Mouse (Mus musculus): ENCODE data around the gene Smu1.
"Not testable (repeated sequence)": the region's sequence is repeated elsewhere in the genome, so short reads cannot be mapped to it uniquely, and the experiment has no call there.

Smu1 gene

DNA sequence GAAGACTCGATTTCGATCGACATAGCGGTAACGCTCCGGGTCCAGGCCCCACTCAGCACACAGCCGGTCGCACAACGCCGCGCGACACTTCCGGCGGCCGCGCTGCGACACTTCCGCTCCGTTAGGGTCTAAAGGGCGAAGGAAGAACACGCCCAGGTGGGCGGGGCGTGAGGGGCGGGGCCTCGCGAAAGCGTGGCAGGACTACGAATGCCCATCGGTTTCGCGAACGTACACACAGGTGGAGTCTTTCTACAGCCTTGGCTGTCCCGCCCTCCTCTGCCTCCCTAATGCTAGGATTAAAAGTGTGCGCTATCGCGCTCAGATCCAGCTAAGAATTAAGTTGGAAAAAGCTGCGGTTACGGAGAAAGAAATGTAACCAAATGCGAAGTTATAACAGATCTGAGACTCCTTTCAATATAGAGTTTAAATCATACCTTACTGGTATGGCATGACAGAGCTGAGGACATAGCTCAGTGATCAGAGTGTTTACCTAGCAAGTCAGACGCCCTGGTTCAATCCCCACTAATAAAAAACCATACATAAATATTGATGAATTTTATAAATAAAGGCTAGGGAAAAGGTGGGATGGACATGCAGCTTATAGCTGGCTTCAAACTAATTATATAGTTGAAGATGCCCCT, at the start of gene Smu1:
Gene Smu1, minus strand, starts transcription at position 144 of the 641 bp plus-strand sequence.
- DNase-seq (ENCODE audit: low read depth, low spot score): peak; percentile 97

DNA sequence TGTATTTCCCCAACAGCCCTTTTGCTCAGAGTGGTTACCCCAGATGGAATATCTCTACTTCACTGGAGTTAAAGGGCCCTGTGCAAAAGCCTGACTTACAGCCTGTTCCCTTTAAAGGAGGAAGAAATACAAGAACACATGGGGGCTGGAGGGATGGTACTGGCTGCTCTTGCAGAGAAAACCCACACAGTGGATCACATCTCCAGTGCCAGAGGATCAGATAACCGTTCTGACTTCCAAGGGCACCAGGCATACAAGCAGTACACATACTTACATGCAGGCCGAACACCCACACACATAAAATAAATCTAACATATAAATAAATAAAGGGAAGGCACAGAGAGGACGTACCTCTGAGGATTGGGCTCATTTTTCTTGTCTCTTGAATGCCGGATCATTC, 49.7 kb upstream of the Smu1 start:
- no peak for DNase-seq (ENCODE audit: low read depth, low spot score)

DNA sequence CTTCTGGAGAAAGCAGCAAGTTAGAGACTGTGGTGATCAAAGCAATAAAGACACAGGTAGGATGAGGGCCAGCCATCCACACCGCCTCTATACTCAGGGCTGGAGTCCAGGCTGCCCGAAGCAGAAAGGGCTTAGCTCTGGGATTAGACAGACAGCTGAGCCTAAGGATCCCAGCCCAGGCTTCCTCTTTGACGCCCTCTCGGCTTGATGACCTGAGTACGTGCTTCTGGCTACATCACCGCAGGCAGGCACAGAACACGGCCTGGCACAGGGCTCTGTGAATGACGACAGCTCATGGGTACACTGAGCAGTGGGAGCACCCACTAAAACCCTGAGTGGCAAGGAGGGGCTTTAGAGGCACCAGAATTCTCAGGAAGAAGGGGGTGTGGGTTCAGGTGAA, 47.7 kb upstream of the Smu1 start:
- DNase-seq (ENCODE audit: low read depth, low spot score): no peak

DNA sequence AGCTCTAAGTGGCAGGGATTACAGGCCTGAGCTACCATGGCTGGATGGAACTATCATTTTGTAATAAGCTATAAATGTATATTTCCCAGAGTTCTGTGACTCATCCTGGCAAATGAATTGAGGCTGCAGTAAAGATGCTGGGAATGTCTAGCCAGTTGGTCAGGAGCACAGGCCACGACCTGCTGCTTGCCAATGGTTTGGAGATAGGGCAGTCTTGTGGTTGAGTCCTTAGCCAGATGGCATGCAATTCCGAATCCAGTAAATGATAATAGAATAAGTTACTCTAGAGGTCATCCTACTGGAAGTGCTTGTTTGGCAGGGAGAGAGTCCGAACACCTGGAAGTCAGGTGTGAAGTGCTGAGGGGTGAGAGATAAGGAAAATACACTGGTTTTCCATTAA, 45.1 kb upstream of the Smu1 start:
- no peak for DNase-seq (ENCODE audit: low read depth, low spot score)

DNA sequence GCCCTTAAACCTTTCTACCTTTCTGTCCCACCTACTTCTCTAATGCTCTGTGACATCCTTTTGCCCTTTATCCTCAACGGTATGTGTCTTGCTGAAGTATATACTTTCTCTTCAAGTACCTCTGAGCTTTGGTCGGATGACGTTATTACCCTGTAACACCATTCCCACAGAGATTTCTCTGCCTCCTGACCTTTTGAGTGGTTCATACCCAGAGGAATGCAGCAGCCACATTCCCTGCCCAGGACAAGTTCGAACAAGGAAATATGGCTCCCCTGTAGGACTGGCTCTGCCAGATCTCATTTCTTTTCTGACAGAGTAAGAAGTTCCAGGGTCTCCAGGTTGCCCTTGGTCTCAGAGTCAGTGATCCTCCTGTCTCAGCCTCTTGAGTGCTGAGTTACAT, 44.2 kb upstream of the Smu1 start:
- no peak for DNase-seq (ENCODE audit: low read depth, low spot score)

DNA sequence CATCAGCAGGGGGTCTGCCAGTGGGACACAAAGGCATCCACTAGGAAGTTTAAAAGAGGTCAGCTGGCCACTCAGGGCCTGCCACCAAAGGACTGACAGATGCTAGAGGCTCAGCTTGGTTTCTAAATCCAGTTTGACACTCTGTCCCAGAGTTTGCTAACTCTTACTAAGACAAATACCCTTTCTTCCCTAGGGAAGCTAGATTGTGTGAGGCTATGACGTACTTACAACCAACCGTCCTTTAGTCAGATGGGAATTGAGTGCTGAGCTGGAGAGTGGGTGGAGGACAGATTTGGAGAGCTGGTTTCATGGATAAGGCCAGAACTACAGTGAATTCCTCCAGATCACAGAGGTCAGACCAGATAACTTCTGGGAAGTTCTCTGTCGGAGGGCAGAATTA, 43.1 kb upstream of the Smu1 start:
- DNase-seq (ENCODE audit: low read depth, low spot score): no peak

DNA sequence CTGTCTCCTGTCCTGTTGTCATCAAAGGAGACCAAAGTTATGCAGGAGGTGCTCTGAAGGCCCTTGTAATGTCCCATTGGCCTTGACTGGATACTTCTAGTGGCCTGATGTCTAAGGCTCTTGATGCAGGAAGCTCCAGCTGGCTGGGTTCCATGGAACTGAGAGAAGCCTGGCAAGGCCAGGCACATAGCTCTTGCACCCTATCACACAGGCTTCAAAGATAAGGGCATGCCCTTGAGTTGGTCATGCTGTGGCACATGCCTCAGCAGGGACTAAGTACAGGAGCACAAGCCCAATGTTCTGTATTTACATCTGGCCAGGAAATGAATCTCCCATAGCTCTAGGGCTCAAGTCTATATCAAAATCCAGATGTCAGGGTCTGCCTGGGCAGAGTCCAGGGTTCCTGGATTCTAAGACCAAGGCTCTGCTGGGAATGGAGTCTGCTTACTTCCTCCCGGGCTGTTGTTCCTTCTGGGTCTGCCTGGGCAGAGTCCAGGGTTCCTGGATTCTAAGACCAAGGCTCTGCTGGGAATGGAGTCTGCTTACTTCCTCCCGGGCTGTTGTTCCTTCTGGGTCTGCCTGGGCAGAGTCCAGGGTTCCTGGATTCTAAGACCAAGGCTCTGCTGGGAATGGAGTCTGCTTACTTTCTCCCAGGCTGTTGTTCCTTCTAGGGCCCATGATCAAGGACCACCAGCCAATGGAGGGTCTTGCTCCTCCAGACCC, 41.3 kb upstream of the Smu1 start:
- DNase-seq (ENCODE audit: low read depth, low spot score): not testable (repeated sequence)

DNA sequence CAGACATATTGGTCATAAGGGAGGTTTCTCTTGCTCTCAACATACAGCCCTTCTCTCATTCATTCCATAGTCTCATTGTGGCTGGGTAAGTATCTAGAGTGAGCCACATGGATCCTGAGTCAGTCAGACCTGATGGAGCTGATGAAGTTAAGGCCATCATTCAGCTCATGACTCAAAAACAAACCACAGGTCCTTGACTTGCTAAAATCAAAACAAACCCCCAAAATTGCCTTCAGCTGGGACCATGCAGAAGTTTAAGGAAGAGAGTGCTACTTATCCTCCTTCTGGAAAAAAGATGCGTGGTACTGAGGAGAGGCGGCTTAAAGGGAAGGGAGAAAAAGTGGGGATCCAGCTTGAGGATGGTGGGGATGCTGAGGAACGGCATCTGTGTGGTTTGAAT, 38.0 kb upstream of the Smu1 start:
- DNase-seq (ENCODE audit: low read depth, low spot score): no peak

DNA sequence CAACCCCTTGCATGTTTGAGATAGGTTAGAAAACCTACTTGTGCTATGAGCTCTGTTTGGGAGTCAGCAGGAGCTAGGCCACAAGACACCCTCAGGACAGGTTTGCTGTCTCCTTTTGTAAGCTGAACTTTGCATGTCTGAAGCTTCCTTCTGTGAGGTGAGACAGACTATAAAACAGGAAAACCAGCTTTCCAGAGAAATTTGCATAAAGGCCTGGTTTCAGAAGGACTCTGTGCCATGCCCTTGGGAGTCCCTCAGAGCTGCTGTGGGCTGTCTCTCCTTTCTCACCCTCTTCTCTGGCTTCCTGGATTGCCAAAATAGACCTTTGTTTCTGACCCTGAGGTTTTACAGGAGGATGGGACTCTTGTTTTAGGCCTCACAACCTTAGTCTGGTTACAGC, 36.6 kb upstream of the Smu1 start:
- no peak for DNase-seq (ENCODE audit: low read depth, low spot score)

DNA sequence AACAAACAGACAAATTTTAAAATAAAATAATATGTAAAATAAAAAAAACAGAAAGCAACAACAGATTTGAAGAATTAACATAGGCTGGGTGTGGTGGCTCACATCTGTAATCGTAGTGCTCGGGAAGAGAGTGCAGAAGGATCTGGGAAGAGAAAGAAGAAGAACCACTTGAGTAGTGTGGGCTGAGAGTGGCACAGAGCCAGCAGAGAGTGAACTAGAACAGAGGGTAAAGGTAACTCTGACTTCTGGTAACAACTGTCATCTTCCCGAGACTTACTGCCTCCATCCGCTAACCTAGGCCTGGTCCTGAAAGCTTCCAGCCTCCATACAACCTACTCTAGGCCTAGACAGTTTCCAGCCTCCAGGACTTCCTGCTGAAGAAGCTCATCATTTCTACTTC, 33.5 kb upstream of the Smu1 start:
- no peak for DNase-seq (ENCODE audit: low read depth, low spot score)

DNA sequence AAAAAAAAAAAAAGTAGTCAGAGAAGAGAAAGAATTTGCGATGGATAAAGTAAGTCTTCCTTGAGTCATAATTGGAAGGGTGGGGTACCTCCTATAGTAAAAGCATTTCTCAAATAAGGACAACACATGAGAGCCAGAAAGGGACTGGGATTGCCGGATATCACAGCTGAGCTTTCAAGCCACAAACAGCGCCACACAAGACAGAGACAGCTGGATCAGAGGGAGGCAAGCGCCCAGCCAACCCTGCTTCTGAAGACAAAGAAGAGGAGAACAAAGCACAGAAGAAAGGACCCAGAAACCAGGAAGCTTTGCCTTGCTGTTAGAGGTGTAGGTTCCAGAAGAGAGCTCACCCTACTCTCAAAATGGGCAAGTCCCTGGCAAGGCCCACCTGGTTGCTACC, 28.9 kb upstream of the Smu1 start:
- no peak for DNase-seq (ENCODE audit: low read depth, low spot score)

DNA sequence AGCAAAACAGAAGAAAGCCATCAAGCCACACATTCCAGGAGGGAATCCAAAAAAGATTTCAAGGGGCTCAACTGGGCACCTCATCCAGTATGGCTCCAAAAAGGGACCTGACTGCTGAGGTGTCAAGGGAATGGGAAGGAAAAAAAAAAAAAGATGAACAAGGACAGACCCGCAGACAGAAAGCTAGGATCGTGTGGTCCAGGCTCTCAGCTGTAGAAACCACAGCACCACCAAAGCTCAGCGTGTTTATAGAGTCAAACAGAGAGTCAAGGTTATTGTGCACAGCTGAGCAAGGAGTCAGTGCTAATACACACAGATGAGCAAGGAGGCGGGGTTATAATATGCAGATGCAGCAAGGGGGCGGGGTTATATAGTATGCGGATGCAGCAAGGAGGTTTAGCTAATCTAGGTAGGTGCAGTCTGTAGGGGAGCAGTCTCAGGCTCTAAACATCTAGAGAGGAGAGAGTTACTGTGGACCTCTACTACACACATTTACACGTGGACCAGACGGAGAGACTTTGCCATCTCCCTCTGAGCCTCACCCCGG, 28.0 kb upstream of the Smu1 start:
- DNase-seq (ENCODE audit: low read depth, low spot score): no peak

DNA sequence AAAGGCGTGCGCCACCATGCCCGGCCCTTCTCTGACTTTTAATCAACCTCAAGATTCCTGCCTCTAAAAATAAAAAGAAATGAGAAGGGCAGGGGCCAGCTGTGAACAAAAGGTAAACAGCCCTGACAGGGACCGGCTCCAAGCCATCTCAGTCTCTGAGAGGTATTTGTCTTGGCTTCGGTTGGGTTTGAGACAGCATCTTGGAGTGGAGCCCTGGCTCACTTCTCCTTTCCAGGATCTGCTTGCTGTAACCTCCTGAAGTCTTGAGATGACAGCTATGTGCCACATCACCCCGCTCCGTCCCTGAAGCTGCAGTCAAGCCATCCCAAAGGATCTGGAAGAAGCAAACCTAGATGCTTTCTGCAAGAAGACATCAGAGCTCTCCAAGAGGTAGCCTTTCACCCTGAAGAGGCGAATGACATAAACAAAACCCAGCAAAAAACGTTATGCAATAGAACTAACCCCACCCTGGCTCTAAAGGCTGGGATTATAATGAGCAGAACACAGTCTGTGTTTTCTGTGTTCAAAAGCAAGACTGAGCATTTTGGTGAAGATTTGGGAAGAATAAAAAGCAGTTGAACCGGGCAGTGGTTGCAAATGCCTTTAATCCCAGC, 26.9 kb upstream of the Smu1 start:
- no peak for DNase-seq (ENCODE audit: low read depth, low spot score)

DNA sequence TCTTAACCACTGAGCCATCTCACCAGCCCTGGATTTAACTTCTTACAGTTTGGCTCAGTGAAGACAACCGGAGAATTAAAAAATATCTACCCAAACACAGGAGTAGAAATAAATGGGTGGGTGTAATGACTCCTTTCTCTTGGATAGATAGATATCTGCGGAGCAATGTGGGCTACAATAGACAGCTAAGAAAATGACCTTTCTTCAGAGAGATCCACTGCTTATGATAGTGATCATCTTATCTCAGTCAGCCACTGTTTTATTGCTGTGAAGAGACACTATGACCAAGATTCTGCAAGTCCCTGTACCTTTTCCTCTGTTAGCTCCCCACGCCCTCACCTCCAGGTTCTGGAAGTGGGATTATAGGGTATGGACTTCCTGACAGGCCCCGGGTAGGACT, 25.3 kb upstream of the Smu1 start:
- DNase-seq (ENCODE audit: low read depth, low spot score): no peak

DNA sequence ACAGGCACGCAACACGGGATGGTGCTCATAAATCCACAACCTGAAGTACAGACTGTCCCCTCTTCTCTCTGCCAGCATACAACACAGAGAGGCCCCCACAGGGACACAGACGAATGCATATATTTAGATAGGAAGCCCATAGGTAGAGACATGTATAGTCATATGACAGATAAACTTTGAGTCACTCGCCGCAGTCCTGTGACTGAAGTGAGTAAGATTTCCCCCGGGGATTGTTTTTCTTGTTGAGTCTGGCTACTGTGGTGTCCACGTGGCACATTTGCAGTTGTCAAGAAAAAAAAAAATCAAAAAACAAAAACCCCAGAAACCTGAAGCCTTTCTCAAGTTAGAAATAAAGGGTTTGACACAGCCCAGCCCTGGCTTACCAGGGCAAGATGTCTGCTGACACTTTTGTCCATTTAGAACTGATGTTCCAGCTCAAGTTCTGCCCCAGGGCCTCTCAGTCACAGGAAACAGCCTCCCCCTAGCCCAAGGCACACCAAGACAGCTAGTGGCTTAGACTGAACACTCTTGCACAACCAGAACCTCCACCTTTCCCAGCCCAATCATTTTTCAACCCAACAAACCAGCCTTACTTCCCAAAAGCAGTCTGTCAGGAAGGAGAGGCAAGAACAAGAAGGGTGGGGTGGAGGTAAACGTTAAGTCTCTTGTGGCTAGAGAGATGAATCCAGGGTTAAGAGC, 24.2 kb upstream of the Smu1 start:
- no peak for DNase-seq (ENCODE audit: low read depth, low spot score)

DNA sequence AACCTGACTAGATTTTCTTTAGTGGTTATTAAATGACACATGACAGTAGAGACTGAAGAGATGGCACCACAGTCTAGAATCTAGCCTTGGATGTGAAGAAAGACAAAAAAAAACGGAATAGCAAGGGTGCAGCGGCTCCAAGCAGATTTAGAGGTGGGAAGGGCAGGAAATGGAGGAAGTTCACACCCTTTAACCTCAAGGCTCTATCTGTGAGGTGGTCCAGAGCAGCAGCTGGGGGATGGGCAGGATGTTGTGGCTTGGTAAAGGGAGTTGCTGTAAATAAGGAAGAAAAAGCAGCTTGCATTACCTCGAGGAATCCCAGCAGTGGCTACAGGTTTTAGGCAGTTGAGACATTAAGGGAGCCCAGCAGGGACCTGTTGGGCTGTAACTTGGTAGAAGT, 23.4 kb upstream of the Smu1 start:
- DNase-seq (ENCODE audit: low read depth, low spot score): no peak

DNA sequence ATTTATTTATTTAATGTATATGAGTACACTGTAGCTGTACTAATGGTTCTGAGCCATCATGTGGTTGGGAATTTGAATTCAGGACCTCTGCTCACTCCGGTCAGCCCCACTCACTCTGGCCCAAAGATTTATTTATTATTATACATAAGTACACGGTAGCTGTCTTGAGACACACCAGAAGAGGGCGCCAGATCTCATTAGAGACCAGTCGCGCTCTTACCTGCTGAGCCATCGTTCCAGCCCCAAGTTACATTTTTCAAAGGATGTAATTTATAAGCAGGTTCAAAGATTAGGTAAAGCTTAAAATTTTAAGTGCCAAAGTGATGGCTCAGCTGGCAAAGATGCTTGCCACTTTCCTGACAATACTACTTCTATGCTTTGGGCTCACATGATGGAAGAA, 20.9 kb upstream of the Smu1 start:
- DNase-seq (ENCODE audit: low read depth, low spot score): no peak

DNA sequence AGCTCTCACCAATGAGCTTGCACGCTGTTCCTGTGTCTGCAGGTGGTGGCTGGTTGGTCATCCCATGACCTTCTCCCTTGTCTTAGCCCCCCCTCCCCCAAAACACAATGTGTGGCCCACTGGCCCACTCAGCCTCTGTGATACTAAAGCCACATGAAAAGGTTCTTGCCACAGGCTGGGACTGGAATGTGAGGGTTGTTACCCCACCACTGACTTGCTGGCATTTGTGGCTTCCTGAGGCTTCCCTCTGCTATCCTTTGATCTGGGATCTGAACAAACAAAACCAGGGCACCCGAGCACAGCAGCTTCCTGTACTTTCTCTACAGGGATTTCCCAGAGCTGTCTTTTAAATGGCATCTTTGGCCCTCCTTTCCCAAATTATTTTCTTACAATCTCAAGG, 19.4 kb upstream of the Smu1 start:
- no peak for DNase-seq (ENCODE audit: low read depth, low spot score)

DNA sequence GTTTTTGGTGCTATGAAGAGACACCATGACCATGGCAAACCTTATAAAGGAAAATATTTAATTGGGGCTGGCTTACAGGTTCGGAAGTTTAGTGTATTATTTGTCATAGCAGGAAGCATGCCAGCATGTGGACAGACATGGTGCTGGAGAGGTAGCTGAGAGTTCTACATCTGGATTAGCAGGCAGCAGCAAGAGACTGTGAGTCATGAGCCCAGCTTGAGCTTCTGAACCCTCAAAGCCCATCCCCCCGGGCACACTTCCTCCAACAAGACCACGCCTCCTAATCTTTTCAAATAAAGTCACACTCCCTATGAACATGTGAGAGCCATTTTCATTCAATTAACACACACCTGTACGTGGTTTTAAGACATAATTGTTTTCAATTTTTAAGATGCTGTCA, 18.7 kb upstream of the Smu1 start:
- DNase-seq (ENCODE audit: low read depth, low spot score): no peak

DNA sequence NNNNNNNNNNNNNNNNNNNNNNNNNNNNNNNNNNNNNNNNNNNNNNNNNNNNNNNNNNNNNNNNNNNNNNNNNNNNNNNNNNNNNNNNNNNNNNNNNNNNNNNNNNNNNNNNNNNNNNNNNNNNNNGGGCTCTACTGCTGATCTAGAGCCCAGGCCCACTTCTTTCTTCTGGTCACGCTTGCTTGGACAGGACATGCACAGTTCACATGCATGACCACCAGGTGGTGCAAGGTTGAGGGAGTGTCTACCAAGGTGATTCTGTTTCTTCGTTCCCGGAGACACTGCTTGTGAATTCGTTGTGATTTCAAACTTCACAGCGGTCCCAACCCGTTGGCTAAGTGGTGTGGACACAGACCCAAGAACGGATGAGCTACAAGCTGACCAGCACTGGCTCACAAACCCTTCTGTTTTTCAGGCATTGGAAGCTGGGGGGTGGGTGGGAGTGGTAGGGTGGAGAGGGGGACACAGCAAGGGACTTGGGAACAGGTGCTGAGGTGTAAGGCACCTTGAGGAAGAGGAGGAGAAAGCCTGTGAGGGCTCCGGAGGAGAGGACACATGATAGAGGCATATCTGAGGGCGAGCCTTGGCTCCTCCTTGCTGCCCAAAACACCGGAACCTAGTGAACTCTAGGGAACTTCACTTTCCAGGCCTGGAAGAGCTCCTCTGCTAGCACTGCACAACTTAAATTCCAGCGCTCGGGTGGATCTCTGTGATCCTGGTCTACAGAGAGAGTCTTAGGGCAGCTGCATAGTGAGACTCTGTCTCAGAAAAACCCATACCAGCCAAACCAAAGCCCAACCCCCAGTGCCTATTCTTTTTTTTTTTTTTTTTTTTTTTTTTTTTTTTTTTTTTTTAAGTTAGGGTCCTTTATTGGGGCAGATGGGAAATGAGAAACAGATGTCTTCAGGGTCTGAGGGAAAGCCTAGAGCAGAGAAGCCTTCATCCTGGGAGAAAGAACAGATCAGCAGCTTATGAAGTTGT, 16.8 kb upstream of the Smu1 start:
- DNase-seq (ENCODE audit: low read depth, low spot score): peak; percentile 91

DNA sequence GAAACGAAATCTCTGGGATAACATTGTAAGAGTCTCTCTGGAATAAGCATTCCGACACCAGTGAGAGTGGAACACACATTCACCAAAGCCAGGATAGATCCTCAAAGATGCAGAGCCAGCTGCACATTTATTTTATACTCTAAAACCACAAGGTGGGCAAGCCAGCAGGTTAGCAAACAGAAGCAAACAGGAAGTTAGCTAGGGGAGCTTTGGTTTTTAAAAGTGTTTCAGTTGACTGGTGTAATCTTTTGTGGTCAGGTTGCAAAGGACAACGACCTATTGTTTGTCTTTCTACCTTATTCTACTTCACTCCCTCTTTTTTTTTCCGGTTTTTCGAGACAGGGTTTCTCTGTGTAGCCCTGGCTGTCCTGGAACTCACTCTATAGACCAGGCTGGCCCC, 2.2 kb upstream of the Smu1 start:
- DNase-seq (ENCODE audit: low read depth, low spot score): no peak
